Mouse (Mus musculus) lung, postnatal 0 days (tissue): Measurements from ENCODE around the gene Zmpste24. TPM values are rescaled to one million over a fixed set of nuclear protein-coding genes. Genes with fewer than 3 reads are reported as not detected.

Experiments used
- ATAC-seq: fragments of 200-750 bp; cut with Nextera tagmentation; 2 replicates; pipeline ENCODE4 v1.8.0; 2017; ENCODE audit warnings: moderate library complexity
- DNase-seq: peaks from one replicate; pipeline ENCODE4 v3.0.0-alpha.2; 2016; ENCODE audit warnings: low spot score
- H3K27ac ChIP-seq: fragments of 300-500 bp; sonication (generic); 2 replicates; pipeline ENCODE4 v1.5.1; 2014; ENCODE audit warnings: antibody characterized with exemption, mild to moderate bottlenecking, low read length, mixed read lengths
- H3K27me3 ChIP-seq: fragments of 300-500 bp; sonication (generic); replicated peaks from 2 replicates; pipeline ENCODE4 v1.6.1; 2014; ENCODE audit warnings: low read length, mixed read lengths; ENCODE audit not compliant: insufficient read depth
- H3K36me3 ChIP-seq: fragments of 300-500 bp; sonication (generic); 2 replicates; pipeline ENCODE4 v1.6.1; 2014; ENCODE audit warnings: low read length, mixed read lengths; ENCODE audit not compliant: insufficient read depth
- H3K4me1 ChIP-seq: fragments of 300-500 bp; sonication (generic); 2 replicates; pipeline ENCODE4 v1.6.1; 2014; ENCODE audit warnings: antibody characterized with exemption, low read depth, low read length, mixed read lengths; ENCODE audit not compliant: insufficient read depth
- H3K4me2 ChIP-seq: fragments of 300-500 bp; sonication (generic); replicated peaks from 2 replicates; pipeline ENCODE4 v1.6.1; 2014; ENCODE audit warnings: low read depth, mild to moderate bottlenecking, low read length, moderate library complexity, mixed read lengths
- H3K4me3 ChIP-seq: fragments of 300-500 bp; sonication (generic); 2 replicates; pipeline ENCODE4 v1.5.1; 2014; ENCODE audit warnings: low read depth, low read length
- H3K9ac ChIP-seq: fragments of 300-500 bp; sonication (generic); replicated peaks from 2 replicates; pipeline ENCODE4 v1.6.1; 2014; ENCODE audit warnings: low read depth, mild to moderate bottlenecking
- H3K9me3 ChIP-seq: fragments of 300-500 bp; sonication (generic); 2 replicates; pipeline ENCODE4 v1.6.1; 2016; ENCODE audit warnings: low read length, mixed read lengths
- CTCF ChIP-seq: IDR thresholded peaks from 2 replicates; pipeline ENCODE4 v1.5.1; 2016; ENCODE audit warnings: antibody characterized with exemption, mild to moderate bottlenecking
- EP300 ChIP-seq: IDR thresholded peaks from 2 replicates; pipeline ENCODE4 v1.6.1; 2016; ENCODE audit warnings: antibody characterized with exemption, mild to moderate bottlenecking, control low read depth
- WGBS: fragments of 180-500 bp; shearing (Covaris S2); extraction: QIAGEN DNeasy Blood & Tissue Kit; methylation state at CpG from one replicate; pipeline ENCODE4 v1.1.7; 2014; 5-methylcytosine and 5-hydroxymethylcytosine counted together
- polyA plus RNA-seq: library from polyadenylated mRNA; unstranded; fragments of >200 nt; fragmentation: Nextera tagmentation; extraction: Ambion mirVana; gene quantifications from 2 replicates; pipeline ENCODE4 v1.2.1, GENCODE M21; 2015

Gene Zmpste24
- polyA plus RNA-seq, 1 experiment from 2014 or later: 24.8 TPM

DNA sequence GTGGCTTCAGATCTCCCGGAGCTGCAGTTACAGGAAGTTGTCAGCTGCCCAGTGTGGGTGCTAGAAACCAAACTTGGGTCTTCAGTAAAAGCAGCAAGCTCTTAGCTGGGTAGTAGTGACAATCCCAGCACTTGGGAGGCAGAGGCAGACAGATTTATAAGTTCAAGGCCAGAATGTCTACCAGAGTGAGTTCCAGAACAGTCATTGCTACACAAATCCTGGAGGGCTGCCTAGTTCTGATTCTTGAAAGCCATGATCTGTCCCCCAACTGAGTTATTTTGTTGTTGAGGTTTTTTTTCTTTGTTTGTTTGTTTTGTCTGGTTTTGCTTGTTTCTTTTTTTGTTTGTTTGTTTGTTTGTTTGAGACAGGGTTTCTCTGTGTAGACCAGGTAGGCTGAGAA lies 69.9 kb downstream of the Zmpste24 start:
- no peak overlapping the region for H3K4me2 ChIP-seq
- DNase-seq: no peak
- no peaks in the 10 kb centered on the region for H3K27me3 ChIP-seq
- no peaks in the 10 kb centered on the region for H3K9me3 ChIP-seq
- no peak for ATAC-seq
- TF ChIP-seq EP300 (no peak), CTCF (no peak)
- 42% methylated on average over 1 of the region's 1 CpGs for WGBS
- H3K36me3 ChIP-seq: no peaks in the 10 kb centered on the region
- no peak overlapping the region for H3K4me3 ChIP-seq
- H3K9ac ChIP-seq: no peak overlapping the region
- no peak overlapping the region for H3K27ac ChIP-seq
- H3K4me1 ChIP-seq: no peaks in the 10 kb centered on the region

DNA sequence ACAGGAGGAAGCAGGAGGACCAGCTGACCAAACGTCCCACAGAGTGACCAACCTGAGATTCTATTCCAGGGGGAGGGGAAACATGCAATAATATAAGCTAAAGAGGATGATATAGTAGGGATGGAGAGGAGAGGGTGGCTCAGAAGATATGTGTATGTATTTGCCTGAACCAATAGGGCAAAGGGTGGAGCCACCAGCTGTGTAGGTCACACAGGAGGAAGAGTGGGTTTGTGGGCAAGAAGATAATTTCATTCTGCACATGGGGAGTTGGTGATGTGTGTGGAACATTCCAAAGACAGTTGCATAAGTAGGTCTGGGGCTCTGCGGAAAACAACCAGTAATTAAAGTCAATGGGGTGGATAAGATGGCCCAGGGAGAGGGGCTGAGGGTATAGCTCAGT lies 72.4 kb downstream of the Zmpste24 start:
- H3K27ac ChIP-seq: no peak overlapping the region
- DNase-seq: no peak
- no peaks in the 10 kb centered on the region for H3K36me3 ChIP-seq
- no peaks in the 10 kb centered on the region for H3K9me3 ChIP-seq
- no peaks in the 10 kb centered on the region for H3K27me3 ChIP-seq
- H3K9ac ChIP-seq: no peak overlapping the region
- WGBS: 52% methylated on average over 2 of the region's 2 CpGs
- H3K4me3 ChIP-seq: no peak overlapping the region
- TF ChIP-seq EP300 (no peak), CTCF (no peak)
- no peak overlapping the region for H3K4me2 ChIP-seq
- ATAC-seq: no peak
- H3K4me1 ChIP-seq: no peaks in the 10 kb centered on the region

DNA sequence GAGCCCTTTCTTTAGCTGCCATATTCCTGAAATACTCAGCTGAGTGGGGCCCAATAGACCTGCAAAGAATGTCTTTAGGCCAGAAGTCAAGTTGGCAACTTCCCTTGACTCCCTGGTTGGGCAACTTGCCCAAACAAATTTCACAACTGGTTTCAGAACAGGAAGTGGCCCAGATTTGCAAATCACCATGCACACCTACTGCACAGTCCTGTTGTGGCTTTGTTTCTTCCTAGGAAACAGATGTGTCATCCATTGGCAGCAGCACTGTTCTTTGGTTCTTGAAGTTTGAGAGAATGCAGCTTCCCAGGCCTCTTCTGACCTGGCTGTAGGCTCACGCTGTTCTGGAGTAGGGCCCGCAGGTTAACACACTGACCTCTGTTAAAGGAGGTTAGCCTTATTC lies 74.1 kb downstream of the Zmpste24 start:
- peak; percentile 85 for DNase-seq
- no peak overlapping the region for H3K27ac ChIP-seq
- peak; percentile 58; the same call in 1 of the 2 replicates for TF ChIP-seq EP300
- no peak for TF ChIP-seq CTCF
- WGBS: 51% methylated on average over 2 of the region's 2 CpGs
- no peaks in the 10 kb centered on the region for H3K36me3 ChIP-seq
- ATAC-seq: peak; percentile 83
- no peaks in the 10 kb centered on the region for H3K27me3 ChIP-seq
- no peak overlapping the region for H3K9ac ChIP-seq
- H3K4me2 ChIP-seq: no peak overlapping the region
- H3K4me1 ChIP-seq: no peaks in the 10 kb centered on the region
- H3K9me3 ChIP-seq: no peaks in the 10 kb centered on the region
- H3K4me3 ChIP-seq: no peak overlapping the region

DNA sequence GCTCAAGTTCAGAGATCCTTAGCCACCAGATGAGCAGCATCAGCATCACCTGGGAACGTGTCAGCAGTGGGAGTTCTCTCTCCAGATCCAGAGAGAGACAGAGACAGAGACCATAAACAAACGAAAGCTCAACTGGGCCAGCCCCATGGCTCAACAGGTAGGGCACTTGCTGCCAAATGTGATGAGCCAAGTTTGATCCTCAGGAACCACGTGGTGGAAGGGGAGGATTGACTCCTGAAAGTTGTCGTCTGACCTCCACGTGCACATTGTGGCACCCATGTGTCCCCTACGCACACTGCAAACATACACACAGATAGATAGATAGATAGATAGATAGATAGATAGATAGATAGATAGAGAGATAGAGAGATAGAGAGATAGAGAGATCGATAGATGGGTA lies 74.6 kb downstream of the Zmpste24 start:
- Histone ChIP-seq H3K4me2 (no peak overlapping the region), H3K36me3 (no peaks in the 10 kb centered on the region), H3K4me3 (no peak overlapping the region), H3K9ac (no peak overlapping the region), H3K9me3 (no peaks in the 10 kb centered on the region), H3K27ac (no peak overlapping the region), H3K27me3 (no peaks in the 10 kb centered on the region), H3K4me1 (no peaks in the 10 kb centered on the region)
- TF ChIP-seq EP300 (no peak), CTCF (no peak)
- ATAC-seq (no peak), DNase-seq (no peak)
- 83% methylated on average over 7 of the region's 7 CpGs for WGBS

DNA sequence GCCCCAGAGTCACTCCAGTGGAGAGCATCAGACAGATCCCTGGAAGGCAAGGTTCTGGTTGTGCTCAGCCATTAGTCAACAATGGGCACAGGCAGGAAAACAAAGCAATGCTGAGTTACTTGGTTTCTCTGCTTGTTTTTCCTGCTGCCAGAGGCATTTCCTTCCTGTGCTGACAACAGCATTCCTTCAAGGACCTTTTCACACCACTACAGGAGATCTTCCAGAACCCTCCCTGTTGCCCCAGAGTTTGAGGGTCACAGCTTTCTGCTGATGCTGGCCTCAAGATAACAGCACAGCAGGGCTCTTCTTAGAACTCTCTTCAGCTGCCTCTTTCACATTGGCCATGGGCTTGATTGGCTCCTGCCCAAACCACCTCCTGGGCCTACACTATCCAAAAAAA lies 76.1 kb downstream of the Zmpste24 start:
- Histone ChIP-seq H3K36me3 (no peaks in the 10 kb centered on the region), H3K4me2 (no peak overlapping the region), H3K4me1 (no peaks in the 10 kb centered on the region), H3K9ac (no peak overlapping the region), H3K27me3 (no peaks in the 10 kb centered on the region), H3K4me3 (no peak overlapping the region), H3K9me3 (no peaks in the 10 kb centered on the region), H3K27ac (no peak overlapping the region)
- TF ChIP-seq EP300 (peak; percentile 22; the same call in 1 of the 2 replicates), CTCF (no peak)
- ATAC-seq (no peak), DNase-seq (no peak)

DNA sequence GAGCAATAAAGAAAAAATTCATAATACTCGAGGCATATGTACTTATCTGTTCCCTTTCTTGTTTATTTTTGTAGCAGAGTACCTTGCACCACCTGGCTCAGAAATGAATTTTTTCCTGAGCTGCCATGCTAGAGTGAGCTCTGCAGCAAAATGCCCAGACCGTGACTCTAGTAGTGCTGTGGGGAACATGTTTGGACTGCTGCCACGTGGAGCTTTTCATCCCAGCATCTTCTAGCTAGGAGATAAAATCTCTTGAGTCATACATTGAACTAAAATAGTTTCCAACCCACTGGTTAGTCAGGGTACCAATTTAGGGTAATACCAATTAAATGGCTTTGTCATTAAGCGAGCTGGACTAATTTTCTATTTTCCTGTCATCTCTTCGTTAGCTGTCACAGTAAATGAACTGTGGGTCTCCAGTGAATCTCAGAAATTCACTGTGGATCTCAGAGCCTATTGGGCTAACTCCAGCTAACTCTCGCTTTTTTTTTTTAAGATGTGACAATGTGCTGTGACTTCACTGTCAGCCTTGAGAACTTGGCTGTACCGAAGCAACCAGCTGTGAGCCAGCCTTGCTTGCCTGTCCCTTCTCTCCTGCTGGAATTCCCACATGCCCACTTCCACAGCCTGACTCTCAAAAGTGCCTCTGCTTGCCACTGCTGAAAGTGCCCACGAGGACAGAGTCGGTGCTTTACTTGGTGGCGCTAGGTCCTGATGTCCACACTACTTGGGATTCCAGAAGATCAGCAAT lies 77.8 kb downstream of the Zmpste24 start:
- no peaks in the 10 kb centered on the region for H3K9me3 ChIP-seq
- no peaks in the 10 kb centered on the region for H3K36me3 ChIP-seq
- ATAC-seq: no peak
- DNase-seq: no peak
- WGBS: 62% methylated on average over 10 of the region's 10 CpGs
- H3K4me3 ChIP-seq: no peak overlapping the region
- H3K27me3 ChIP-seq: no peaks in the 10 kb centered on the region
- H3K4me1 ChIP-seq: 0 out of 2 replicates have a peak, but pooled peaks cover 4% of the 10 kb centered on the region
- TF ChIP-seq CTCF (no peak), EP300 (no peak)
- no peak overlapping the region for H3K9ac ChIP-seq
- no peak overlapping the region for H3K27ac ChIP-seq
- no peak overlapping the region for H3K4me2 ChIP-seq

DNA sequence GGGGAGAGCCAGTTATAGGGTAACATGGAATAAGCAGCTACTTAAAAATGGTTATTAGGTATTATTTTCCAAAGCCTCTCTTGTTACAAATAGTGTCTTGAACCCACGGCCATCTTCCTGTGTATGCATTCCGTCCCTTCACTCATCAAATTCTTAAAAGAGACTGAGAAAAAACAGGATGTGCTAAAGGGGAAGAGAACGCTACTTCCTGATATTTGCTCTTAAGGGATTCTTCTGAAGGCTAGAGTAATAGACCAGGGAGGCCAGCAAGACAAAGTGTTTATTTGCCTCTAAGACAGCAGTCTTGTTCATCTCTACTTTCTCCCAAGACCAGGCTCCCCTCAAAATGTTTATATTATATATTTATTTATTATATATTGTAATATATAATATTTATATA lies 79.8 kb downstream of the Zmpste24 start:
- no peak for DNase-seq
- 65% methylated on average over 3 of the region's 3 CpGs for WGBS
- ATAC-seq: no peak
- no peaks in the 10 kb centered on the region for H3K9me3 ChIP-seq
- H3K4me2 ChIP-seq: no peak overlapping the region
- no peaks in the 10 kb centered on the region for H3K36me3 ChIP-seq
- H3K27ac ChIP-seq: no peak overlapping the region
- H3K4me3 ChIP-seq: no peak overlapping the region
- H3K9ac ChIP-seq: no peak overlapping the region
- H3K4me1 ChIP-seq: 0 out of 2 replicates have a peak, but pooled peaks cover 4% of the 10 kb centered on the region
- TF ChIP-seq CTCF: no peak
- TF ChIP-seq EP300: no peak
- no peaks in the 10 kb centered on the region for H3K27me3 ChIP-seq
